Mouse (Mus musculus) forebrain, embryonic 11.5 days (tissue): Measurements from ENCODE around the gene Ccser1. TPM values are rescaled to one million over a fixed set of nuclear protein-coding genes. Genes with fewer than 3 reads are reported as not detected.
A peak's percentile ranks its signal among the peaks of the same experiment; 100 is the strongest.

Source experiments
- ATAC-seq: fragments of 200-750 bp; cut with Nextera tagmentation; replicated peaks from 2 replicates; pipeline ENCODE4 v1.8.0; 2017; ENCODE audit warnings: moderate TSS enrichment; ENCODE audit not compliant: low FRiP score
- DNase-seq: peaks from one replicate; pipeline ENCODE4 v3.0.0-alpha.2; 2017; ENCODE audit warnings: low spot score
- H3K27ac ChIP-seq: fragments of 300-500 bp; sonication (generic); 2 replicates; pipeline ENCODE4 v1.5.1; 2014; ENCODE audit warnings: low read depth, low read length
- H3K27me3 ChIP-seq: fragments of 300-500 bp; sonication (generic); 2 replicates; pipeline ENCODE4 v1.6.1; 2014; ENCODE audit warnings: mild to moderate bottlenecking, low read length, mixed read lengths; ENCODE audit not compliant: control insufficient read depth, insufficient read depth
- H3K36me3 ChIP-seq: fragments of 300-500 bp; sonication (generic); 2 replicates; pipeline ENCODE4 v1.6.1; 2014; ENCODE audit warnings: mild to moderate bottlenecking, low read length, moderate library complexity, mixed read lengths; ENCODE audit not compliant: control insufficient read depth, insufficient read depth
- H3K4me1 ChIP-seq: fragments of 300-500 bp; sonication (generic); replicated peaks from 2 replicates; pipeline ENCODE4 v1.6.1; 2014; ENCODE audit warnings: low read length, mixed read lengths; ENCODE audit not compliant: control insufficient read depth, insufficient read depth
- H3K4me2 ChIP-seq: fragments of 300-500 bp; sonication (generic); 2 replicates; pipeline ENCODE4 v1.6.1; 2014; ENCODE audit warnings: low read depth, mild to moderate bottlenecking, low read length, moderate library complexity, mixed read lengths; ENCODE audit not compliant: severe bottlenecking
- H3K4me3 ChIP-seq: fragments of 300-500 bp; sonication (generic); 2 replicates; pipeline ENCODE4 v1.5.1; 2014; ENCODE audit warnings: low read depth, low read length
- H3K9ac ChIP-seq: fragments of 300-500 bp; sonication (generic); 2 replicates; pipeline ENCODE4 v1.6.1; 2014; ENCODE audit warnings: low read length
- H3K9me3 ChIP-seq: fragments of 300-500 bp; sonication (generic); 2 replicates; pipeline ENCODE4 v1.6.1; 2016; ENCODE audit warnings: low read length, mixed read lengths; ENCODE audit not compliant: control insufficient read depth
- WGBS: fragments of 180-500 bp; shearing (Covaris S2); extraction: QIAGEN DNeasy Blood & Tissue Kit; methylation state at CpG from one replicate; pipeline ENCODE4 v1.1.7; 2014; 5-methylcytosine and 5-hydroxymethylcytosine counted together
- polyA plus RNA-seq: library from polyadenylated mRNA; unstranded; fragments of >200 nt; fragmentation: Nextera tagmentation; extraction: Ambion mirVana; gene quantifications from 2 replicates; pipeline ENCODE4 v1.2.1, GENCODE M21; 2014

The Ccser1 gene
- polyA plus RNA-seq, 1 experiment from 2014 or later, result 15.3 TPM

DNA sequence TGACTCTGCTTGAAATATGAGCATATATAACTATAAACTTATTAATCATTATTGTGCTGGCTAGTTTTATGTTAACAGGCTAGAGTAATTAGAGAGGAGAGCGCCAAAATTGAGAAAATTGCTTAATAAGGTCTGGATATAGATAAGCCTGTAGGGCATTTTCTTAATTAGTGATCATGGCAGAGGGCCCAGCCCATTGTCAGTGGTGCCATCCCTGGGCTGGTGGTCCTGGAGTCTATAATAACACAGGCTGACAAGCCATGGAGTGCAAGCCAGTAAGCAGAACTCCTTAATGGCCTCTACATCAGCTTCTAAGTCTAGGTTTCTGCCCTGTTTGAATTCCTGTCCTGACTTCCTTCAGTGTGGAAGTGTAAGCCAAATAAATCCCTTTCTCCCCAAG is 206.9 kb downstream of the Ccser1 start:
- no peak for DNase-seq
- no peak overlapping the region for H3K27ac ChIP-seq

DNA sequence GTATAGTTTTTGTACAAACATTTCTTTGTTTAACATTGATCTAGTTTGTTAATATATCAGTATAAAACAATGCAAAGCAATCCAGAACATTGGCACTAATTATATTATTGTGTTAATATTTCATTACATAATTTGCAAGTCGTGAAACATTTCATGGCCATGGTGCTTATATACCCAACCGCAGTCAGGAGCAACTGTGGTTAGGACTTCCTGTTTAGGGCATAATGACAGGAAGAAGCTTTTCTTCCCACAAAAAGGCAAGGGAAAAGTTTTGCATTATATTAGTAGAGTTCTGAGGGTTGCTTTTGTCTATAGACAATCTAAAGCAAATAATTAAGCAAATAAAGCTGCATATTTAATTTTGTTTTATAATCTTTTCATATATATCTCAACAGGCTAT is 247.4 kb downstream of the Ccser1 start:
- Histone ChIP-seq H3K4me3 (no peak overlapping the region), H3K27ac (no peak overlapping the region), H3K36me3 (no peaks in the 10 kb centered on the region), H3K4me2 (no peak overlapping the region), H3K4me1 (no peaks in the 10 kb centered on the region), H3K9me3 (no peaks in the 10 kb centered on the region), H3K9ac (no peak overlapping the region), H3K27me3 (no peaks in the 10 kb centered on the region)
- DNase-seq, result no peak
- no peak for ATAC-seq
- WGBS, result 90% methylated on average over 2 of the region's 2 CpGs

More for the DNA sequence above, 206.9 kb downstream of the Ccser1 start:
- H3K4me3 ChIP-seq, result no peak overlapping the region
- no peaks in the 10 kb centered on the region for H3K4me1 ChIP-seq
- H3K27me3 ChIP-seq, result no peaks in the 10 kb centered on the region
- H3K36me3 ChIP-seq, result no peaks in the 10 kb centered on the region
- H3K9ac ChIP-seq, result no peak overlapping the region
- H3K9me3 ChIP-seq, result no peaks in the 10 kb centered on the region
- no peak for ATAC-seq
- WGBS, result 81% methylated on average over 1 of the region's 1 CpGs
- H3K4me2 ChIP-seq, result no peak overlapping the region

DNA sequence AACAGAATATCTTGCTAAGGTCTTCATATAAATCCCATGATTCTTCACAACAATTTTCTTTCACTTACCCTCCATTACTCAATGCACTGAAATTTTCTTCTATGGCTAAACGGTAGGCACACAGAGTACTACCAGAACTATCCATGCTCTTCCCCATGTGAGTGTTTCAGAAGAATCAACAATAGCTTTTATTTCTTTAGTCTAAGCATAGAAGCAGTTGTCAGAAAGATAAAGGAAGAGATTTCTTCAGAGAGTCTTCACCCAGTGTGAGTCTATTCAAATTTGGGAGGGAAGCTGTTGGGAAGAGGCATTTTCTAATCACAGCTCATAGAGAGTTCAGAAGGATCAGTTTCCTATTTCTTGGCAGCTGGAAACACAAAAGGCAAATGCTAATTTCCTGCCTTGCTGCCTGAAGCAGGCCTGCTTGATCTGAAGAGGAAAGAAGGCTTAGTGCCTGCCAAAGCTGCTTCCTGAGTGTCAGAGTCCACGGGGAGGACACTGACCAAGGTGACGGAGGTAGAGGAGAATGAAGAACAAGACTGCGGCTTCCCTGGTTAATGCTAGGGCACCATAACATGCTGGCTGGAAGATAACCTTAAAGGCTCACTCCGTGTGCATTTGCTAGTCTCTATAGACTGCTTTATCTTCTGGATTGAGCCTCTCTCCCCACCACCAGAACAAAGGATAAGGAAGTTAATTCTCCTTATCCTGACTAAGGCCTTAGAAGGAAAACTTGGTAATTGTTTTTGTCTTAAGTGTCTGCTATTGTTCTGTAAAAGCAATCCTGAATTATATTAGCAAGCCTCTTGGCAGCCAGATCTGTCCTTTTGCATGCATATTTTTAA is 251.0 kb downstream of the Ccser1 start:
- 12% methylated on average over 5 of the region's 5 CpGs for WGBS
- Histone ChIP-seq H3K4me2 (no peak overlapping the region), H3K4me1 (no peaks in the 10 kb centered on the region), H3K9me3 (no peaks in the 10 kb centered on the region), H3K27me3 (no peaks in the 10 kb centered on the region), H3K4me3 (no peak overlapping the region), H3K36me3 (no peaks in the 10 kb centered on the region), H3K27ac (no peak overlapping the region), H3K9ac (no peak overlapping the region)
- no peak for DNase-seq
- 0 out of 2 replicates have a peak, but pooled peaks have one; percentile 42 for ATAC-seq

DNA sequence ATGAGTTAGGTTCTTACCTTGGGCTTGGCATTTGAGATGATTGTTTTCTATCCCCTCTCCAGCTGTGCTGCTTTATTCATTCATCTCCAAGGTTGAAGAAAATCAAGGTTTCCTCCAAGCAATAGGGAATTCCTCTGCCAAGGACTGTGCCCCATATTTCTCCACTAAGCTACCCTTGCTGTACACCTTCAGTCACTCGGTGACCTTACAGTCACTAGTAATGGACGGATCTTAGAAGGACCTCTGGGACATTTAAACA is 251.5 kb downstream of the Ccser1 start:
- ATAC-seq (no peak), DNase-seq (no peak)
- Histone ChIP-seq H3K4me3 (no peak overlapping the region), H3K27ac (no peak overlapping the region), H3K27me3 (no peaks in the 10 kb centered on the region), H3K9ac (no peak overlapping the region), H3K4me2 (no peak overlapping the region), H3K36me3 (no peaks in the 10 kb centered on the region), H3K9me3 (no peaks in the 10 kb centered on the region), H3K4me1 (no peaks in the 10 kb centered on the region)
- WGBS, result 61% methylated on average over 2 of the region's 2 CpGs

GRCm38 (mm10) chr6:61432167-61432566 is 252.0 kb downstream of the Ccser1 start:
- WGBS, result 65% methylated on average over 3 of the region's 3 CpGs
- H3K27me3 ChIP-seq, result no peaks in the 10 kb centered on the region
- no peak for DNase-seq
- H3K9ac ChIP-seq, result no peak overlapping the region
- no peaks in the 10 kb centered on the region for H3K36me3 ChIP-seq
- H3K4me3 ChIP-seq, result no peak overlapping the region
- H3K4me1 ChIP-seq, result no peaks in the 10 kb centered on the region
- no peak overlapping the region for H3K27ac ChIP-seq
- H3K4me2 ChIP-seq, result no peak overlapping the region
- no peaks in the 10 kb centered on the region for H3K9me3 ChIP-seq
- ATAC-seq, result no peak

DNA sequence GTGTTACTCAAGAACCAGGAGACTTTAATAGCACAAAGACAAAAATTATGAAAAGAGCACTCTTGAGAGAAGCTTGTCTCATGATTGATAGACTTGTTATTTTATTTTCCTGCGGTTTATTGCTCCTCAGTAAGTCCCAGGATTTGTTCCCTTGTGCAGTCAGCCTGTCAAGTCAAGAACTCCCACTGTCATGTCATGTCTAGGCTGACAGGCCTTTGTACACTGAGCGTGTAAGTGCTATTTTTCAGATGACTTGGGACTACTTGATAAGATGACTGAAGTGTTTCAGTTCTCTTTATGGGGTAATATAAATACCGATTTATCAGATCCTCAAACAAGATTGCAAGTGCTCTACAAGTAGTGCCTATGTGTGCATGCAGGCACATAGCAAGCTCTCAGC is 252.6 kb downstream of the Ccser1 start:
- no peak overlapping the region for H3K4me2 ChIP-seq
- H3K4me1 ChIP-seq, result no peaks in the 10 kb centered on the region
- no peak overlapping the region for H3K27ac ChIP-seq
- H3K4me3 ChIP-seq, result no peak overlapping the region
- no peaks in the 10 kb centered on the region for H3K27me3 ChIP-seq
- WGBS, result 76% methylated on average over 3 of the region's 3 CpGs
- H3K36me3 ChIP-seq, result no peaks in the 10 kb centered on the region
- ATAC-seq (no peak), DNase-seq (no peak)
- no peaks in the 10 kb centered on the region for H3K9me3 ChIP-seq
- H3K9ac ChIP-seq, result no peak overlapping the region

DNA sequence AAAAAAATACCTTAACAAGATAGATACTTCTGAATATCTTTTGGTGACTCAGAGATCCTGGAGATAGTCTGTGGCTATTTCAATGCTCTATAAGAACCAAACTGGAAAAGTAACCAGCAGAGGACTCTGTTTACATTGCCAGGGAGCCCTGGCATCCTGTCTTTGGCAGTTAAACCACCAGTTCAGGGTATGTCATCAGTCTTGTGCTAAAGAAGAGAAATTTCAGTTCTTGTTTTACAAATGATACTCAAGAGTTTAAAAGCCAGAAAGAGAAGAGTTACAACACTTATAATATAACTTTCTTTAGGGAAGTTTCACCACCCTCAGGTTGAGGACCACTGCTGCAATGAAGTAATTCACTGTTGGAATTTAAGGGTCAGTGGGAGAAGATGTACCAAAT is 258.0 kb downstream of the Ccser1 start:
- no peak overlapping the region for H3K4me3 ChIP-seq
- H3K27me3 ChIP-seq, result no peaks in the 10 kb centered on the region
- no peaks in the 10 kb centered on the region for H3K9me3 ChIP-seq
- H3K4me2 ChIP-seq, result no peak overlapping the region
- H3K27ac ChIP-seq, result no peak overlapping the region
- no peaks in the 10 kb centered on the region for H3K36me3 ChIP-seq
- H3K9ac ChIP-seq, result no peak overlapping the region
- ATAC-seq (no peak), DNase-seq (no peak)
- H3K4me1 ChIP-seq, result no peaks in the 10 kb centered on the region

- H3K9ac ChIP-seq, result no peak overlapping the region
- H3K4me2 ChIP-seq, result no peak overlapping the region
- no peaks in the 10 kb centered on the region for H3K4me1 ChIP-seq
- H3K27ac ChIP-seq, result no peak overlapping the region
- 84% methylated on average over 2 of the region's 2 CpGs for WGBS
- DNase-seq (no peak), ATAC-seq (no peak)
- H3K4me3 ChIP-seq, result no peak overlapping the region
- H3K27me3 ChIP-seq, result no peaks in the 10 kb centered on the region
- H3K9me3 ChIP-seq, result no peaks in the 10 kb centered on the region
- no peaks in the 10 kb centered on the region for H3K36me3 ChIP-seq
Observed at GRCm38 (mm10) chr6:61471371-61472152, 291.4 kb downstream of the Ccser1 start.

DNA sequence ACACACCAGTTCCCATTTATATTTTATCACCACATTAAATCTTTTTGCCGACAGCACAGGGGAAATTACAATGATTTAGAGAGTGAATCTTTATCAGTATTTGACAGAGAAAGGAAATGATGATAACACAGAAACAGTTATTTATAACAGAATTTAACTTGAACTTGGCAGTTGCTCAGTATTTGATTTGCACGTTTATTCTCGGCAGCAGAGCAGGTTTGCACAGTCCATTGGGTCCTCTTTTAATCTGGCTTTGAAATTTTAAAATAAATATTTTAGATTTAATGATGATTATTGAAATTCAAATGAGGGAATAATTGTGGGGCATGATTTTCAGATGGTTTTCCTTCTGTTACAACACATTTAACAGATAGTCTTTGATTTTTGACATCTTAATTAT is 305.2 kb downstream of the Ccser1 start:
- H3K27ac ChIP-seq, result no peak overlapping the region
- WGBS, result 88% methylated on average over 3 of the region's 3 CpGs
- no peaks in the 10 kb centered on the region for H3K27me3 ChIP-seq
- H3K4me1 ChIP-seq, result no peaks in the 10 kb centered on the region
- no peak overlapping the region for H3K9ac ChIP-seq
- no peak overlapping the region for H3K4me3 ChIP-seq
- H3K4me2 ChIP-seq, result no peak overlapping the region
- ATAC-seq (no peak), DNase-seq (no peak)
- H3K9me3 ChIP-seq, result no peaks in the 10 kb centered on the region
- H3K36me3 ChIP-seq, result no peaks in the 10 kb centered on the region
